Mouse (Mus musculus): ENCODE results near the gene Capn11.
A peak's percentile ranks its signal among the peaks of the same experiment; 100 is the strongest.

Gene Capn11

DNA sequence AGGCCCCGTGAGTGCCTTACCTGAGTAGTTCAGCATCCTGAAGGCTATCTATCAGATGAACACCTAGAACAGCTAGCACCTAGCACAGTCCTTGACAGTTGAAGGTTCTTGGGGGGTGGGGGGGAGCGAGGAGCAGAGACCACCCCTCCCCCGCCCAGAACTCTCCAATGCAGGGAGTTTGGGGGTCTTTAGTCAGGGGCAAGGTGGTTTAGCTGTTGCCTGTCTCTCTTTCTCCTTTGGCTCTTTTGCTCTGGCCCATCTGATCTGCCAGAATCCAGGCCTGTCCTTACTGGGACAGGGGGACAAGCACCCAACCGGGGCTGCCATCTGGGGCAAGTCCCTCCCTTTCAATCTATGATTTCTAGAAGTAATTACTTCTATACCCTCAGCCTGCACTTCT, at the start of gene Capn11:
Gene Capn11, minus strand, starts transcription at position 101 of the 400 bp plus-strand sequence.
- no peak for DNase-seq (ENCODE audit: low spot score in 2 of 2)

DNA sequence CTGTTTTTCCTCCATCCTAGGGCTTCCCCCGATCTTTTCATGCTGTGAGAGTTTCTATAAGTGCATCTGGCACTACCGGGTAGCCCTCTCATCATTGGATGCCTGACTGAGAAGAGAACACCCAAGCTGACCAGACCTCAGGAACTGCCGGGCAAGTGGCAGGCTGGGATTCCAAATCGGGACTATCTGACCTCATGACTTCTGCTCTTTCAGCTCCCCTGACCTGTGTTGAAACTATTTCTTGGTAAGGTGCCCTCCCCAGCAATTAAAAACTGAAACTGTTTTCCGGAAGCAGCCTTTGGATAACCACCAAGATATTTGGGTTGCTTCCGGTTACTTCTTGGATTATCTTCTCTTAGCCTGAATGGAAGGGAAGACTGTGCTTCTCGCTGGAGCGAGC, 49.1 kb upstream of the Capn11 start:
- DNase-seq (ENCODE audit: low spot score in 2 of 2) = no peak

DNA sequence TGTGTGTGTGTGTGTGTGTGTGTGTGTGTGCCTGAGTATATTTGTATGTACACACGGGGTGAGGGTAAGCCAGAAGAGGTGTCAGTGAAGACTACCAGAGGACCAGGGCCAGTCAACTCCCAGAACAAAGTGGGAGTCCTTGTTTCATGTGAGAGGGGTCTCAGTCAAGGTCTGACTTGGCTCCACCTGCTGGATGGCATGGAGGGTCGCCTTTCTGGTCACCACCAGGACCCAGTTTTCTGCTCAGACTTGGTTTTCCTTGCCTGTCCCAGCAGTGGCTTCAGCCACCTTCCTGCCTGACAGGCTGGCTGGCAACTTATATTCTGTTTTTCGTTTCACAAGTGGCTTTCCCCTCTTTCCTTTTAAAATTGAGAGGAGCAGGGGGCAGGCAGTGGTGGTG, 48.3 kb upstream of the Capn11 start:
- DNase-seq (ENCODE audit: low spot score in 2 of 2) = no peak

DNA sequence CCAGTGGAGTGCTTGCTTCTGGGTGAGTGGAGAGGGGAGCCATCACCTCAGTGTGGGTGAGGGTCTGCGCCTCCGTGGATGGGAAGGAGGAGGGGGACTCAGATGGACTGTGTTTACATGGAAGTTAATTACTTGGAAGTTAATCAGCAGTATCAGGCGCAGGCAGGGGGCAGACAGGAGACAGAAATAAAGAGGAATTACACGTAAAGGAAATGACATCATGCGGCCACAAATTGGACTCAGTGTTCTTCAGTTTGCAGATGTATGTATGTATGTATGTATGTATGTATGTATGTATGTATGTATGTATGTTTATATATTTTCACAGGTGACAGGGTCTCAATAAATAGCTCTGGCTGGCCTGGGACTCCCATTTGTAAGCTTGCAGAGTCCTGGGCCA, 47.7 kb upstream of the Capn11 start:
- no peak for DNase-seq (ENCODE audit: low spot score in 2 of 2)

DNA sequence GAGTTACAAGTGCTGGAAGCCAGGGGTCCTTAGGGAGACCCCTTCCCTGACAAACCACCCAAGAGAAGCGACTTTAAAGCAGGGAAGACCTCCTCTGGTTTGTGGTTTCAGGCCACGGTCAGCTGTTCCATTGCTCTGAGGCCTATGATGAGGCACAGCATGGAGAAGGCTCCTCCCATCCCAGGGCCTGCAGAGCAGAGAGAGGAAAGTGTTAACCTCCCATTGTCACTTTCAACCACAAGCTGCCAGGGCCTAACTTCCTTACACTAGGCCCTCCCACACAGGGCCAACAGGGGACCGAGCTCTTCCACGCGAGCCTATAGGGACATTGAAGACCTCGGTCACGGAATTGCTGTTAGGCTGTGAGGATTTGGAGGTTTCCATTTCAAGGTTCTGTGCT, 44.1 kb upstream of the Capn11 start:
- peak; percentile 53 to 68 for DNase-seq (ENCODE audit: low spot score in 2 of 2)

DNA sequence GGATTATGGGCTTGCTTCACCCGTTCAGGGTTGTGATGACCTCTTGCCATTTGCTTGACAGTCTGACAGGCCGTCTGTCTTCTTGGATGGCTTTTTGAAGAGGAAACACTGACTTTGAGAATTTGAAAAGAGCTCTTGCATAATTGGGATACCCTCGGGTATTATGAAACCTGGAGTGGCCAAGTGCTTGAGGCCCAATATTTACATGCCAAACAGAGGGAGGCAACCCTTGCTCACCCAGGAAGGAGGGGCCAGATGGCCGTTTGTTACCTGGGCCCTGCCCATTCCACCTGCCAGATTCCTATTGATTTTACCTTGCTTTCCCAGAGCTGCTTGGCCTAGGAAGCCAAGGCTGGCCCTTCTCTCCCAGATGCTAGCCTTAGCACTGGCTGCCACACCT, 43.1 kb upstream of the Capn11 start:
- no peak for DNase-seq (ENCODE audit: low spot score in 2 of 2)

DNA sequence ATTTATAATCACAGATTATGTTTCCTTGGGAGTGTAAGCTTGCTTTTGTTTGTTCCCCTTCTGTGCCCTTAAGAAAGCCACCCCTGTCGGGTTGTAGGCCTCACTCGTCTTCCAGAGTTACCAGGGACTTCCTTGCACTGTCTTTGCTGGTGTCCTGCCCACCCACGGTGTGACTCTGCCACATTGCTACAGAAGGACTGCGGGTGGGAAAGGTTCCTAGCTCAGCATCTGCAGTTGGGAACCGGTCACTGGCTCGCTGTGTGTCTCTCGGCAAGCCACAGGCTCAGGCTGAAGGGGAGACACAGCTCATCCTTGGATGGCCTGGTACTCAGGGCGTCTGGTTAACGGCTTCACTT, 42.1 kb upstream of the Capn11 start:
- DNase-seq (ENCODE audit: low spot score in 2 of 2) = no peak

DNA sequence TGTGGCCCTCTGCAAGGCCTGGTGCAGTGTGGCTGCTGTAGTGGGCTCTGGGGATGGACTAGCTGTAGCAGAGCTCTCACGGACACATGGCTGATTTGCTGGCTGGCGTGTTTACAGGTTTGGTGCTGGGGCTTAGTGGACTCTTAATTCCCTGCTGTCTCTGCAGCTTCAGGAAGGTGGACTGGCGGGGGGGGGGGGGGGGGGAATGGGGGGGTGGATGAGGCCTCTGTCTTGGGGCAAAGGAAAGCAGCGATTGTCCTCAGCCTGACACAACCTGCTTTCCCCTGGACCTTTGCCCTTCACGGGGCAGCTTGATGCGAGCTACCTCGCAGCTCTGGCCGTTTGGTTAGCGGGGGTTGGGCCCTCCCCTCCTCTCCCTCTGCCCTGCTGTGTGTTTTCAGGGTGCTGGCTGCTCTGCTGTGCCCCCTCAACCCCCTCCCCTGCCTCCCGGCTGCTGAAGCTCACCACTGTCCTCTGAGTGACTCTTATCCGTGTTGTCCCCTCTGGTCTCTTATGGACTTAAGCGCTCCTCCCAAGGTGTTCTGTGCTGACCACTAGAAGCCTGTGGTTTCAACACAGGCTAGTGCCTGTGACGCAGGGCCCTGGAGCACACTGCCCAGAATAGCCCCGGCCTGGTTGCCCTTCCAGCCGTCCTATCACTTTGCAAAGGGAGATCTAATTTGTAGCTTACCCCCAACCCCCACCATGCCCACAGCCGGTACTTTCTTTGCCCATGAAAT, 41.5 kb upstream of the Capn11 start:
- no peak for DNase-seq (ENCODE audit: low spot score in 2 of 2)

DNA sequence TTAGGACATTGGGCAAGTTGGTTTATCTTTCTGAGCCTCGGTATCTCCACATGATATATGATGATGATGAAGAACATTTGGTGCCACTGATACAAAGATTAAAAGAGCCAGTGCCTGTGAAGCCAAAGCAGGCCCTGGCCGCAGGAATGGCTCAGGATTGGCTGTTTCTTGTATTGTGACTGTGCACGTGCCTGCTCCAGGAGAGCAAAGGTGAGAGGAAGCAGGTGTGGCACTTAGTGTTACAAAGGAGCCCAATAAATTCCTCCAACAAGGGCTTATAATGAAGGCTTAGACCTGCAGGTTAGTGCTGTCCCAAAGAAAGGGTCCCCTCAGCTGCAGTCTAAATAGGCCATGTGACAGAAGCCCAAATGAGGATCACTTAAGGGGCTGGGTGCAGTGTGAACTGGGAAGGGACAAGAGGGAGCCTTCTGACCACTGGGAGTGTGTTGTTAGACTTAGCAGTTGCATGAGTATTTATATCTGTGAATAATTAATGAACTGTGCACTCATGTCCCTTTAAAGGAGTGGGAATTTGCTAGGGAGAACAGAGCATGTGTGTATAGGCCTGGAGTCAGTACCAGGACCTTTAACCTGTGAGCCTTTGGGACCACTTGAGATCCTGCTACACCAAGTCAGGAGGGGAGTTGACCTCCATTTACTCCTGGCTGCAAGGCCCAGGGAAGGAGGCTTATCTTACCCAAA, 40.1 kb upstream of the Capn11 start:
- no peak for DNase-seq (ENCODE audit: low spot score in 2 of 2)

DNA sequence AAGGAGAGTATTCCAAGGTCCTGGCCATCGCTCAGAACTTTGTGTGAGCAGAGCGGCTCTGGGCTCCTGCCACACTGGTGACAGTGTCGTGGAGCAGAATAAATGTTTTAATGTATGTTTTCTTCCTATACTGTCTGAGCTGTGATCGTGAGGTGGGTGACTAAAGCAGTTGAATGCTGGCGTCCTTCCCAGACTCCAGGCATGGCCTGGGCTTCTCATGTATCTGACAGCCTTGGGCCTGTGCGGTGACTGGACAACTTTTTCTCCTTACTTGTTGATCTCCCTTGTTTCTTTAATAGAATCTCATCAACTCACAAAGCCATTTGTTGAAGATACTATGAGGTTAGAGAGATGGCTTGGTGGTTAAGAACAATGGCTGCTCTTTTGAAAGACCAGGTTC, 39.2 kb upstream of the Capn11 start:
- no peak for DNase-seq (ENCODE audit: low spot score in 2 of 2)

DNA sequence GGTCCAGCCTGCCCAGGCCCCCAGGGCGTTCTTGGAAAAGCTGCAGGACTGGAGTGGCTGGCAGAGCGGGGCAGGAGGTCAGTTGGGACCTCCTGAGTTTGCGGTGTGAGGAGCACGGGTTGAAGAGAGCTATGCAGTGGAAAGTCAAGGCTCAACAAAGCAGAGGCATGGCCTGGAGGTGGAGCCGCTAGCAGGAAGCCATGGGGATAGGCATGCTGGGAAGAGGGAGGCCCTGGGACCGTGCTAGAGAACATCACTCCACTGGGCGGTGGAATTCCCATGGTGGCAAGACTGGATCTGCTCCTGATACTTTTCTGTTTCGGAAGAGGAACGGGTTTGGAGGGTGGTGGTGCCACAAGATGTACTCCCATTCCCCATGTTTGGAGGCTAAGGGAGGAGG, 37.9 kb upstream of the Capn11 start:
- no peak for DNase-seq (ENCODE audit: low spot score in 2 of 2)

DNA sequence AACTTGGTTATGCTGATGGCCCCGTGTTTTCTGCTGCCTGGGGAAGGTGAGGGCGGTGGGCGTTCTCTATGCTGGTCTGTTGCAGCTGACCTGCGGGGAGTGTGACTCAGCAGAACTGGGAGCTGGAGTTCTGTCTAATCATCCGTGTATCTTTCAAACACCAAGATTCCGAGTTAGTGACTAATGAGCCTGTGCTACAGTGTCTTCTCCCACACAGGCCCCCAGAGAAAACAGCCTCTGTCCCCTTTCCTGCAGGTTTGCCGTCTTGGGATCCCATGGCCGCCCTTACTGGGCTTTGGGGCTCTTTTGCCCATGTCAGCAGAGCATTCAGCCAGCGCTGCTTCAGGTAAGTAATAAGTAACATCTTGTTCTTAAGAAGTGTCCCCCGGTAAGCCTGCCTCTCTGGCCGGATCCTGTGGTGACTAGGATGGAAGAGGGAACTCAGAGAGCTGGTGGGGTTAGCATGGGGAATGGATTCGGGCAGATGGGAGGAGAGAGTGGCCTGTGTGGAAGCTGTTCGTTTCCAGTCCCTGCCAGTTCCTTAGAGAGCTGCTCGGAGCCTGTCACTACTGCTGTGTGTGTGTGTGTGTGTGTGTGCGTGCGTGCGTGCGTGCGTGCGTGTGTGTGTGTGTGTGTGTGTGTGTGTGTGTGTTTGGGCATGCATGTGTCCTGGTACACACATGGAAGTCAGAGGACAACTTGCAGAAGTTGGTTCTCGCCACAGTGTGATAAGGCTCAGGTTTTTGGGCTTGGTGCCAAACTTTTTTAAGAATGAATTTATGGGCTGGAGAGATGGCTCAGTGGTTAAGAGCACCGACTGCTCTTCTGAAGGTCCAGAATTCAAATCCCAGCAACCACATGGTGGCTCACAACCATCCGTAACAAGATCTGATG, 36.3 kb upstream of the Capn11 start:
- peak in 1 of 2 experiments; percentile 14 for DNase-seq (ENCODE audit: low spot score in 2 of 2)

DNA sequence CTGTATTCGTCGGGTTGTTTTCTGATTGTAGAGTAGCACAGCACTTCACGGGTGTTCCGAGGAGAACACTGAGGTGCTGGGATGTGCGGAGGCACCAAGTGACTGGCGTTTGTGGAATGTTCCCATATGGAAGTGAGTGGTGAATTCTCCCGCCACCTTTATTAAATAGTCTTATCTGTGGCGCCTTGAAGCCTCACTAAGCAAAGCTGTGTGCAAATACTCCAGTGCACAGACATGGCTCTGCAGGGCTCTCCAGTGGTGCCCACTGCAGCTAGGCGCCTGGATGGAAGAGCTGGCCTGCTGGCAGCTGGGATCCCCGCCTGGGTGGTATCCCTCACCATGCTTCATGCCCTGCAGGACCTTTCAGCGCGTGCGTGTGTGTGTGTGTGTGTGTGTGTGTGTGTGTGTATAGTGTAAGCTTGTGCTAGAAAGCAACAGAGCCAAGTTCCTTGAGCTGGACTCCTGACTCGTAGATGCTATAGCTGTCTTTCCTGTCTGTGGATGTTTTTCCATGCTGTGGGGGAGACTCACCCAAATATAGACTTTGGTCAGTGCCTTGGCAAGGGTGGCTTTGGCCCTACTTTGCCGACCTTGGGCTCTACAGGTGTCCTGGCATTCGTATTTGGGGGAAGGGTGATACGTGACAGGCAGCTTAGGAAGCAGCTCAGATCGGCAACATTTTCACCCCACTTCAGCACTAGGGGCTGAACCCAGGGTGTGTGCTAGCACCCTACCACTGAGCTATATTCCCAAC, 34.9 kb upstream of the Capn11 start:
- no peak for DNase-seq (ENCODE audit: low spot score in 2 of 2)

DNA sequence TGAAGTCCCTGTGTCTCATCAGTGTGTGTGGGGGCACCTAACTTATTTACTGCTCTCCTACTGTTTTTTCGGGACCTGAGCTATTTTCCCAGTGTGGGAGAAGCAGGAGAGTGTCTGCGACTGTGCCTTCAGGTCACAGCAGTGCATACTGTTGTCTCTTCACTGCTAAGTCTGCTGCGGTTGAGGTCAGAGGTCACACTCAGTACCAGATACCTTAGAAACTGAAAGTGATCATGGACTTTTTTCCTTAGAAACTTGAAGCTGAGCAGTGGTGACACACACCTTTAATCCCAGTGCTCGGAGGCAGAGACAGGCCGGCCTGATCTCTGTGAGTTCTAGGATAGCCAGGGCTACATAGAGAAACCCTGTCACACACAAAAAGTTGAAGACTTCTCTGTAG, 33.0 kb upstream of the Capn11 start:
- no peak for DNase-seq (ENCODE audit: low spot score in 2 of 2)

DNA sequence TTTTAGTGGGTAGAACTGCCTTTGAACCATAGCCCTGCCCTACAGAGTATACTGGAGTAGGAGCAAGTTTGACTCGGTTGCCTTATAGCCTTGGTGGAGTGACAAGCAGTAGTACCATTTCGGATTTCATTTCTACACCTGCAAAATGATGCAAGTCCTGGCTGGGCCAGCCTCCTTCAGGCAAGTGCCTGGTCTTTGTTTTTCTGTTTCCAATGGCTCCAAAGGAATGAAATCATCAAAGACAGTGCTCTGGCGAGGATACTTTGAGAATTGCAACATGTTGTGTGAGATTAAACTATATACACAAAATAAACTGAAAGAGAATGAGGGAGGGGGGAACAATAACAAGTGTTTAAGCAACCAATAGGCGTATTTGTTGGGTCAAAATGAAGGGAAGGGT, 30.9 kb upstream of the Capn11 start:
- no peak for DNase-seq (ENCODE audit: low spot score in 2 of 2)

DNA sequence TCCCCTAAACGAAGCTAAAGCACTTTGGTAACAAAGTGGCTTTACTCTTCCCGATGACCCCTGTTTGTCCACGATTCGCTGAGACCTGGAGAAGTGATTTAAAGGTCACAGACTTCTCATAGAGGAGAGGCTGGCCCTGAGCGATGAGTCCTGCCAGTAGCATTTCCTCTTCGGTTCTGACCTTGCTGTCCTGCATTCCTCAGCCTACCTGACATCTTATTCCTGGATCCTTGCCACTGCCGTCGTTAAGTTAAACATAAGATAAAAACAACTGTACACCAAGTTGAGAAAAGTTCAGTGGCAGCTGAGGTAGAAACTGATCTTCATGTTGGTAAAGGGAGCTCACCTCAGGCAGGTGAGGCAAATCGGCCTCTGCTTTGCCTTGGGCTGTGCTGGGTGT, 30.0 kb upstream of the Capn11 start:
- DNase-seq (ENCODE audit: low spot score in 2 of 2) = no peak

DNA sequence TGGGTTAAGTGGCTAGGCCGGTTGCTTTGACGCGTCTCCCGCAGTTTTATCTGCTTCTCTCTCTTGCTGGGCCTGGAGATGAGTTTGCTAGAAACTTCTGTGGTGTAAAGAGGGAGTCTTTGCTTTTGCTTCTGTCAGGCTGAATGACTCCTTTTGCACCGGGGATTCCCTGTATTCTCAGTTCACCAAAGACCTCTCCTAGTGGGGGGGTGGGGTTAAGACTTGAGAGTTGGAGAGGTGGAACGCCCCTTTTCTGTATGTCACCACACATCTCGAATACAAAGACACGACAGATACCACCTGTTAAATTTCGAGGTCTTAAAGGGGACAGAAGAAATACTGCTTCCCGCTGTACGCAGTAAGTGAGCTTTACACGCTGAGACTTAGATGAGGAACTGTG, 27.6 kb upstream of the Capn11 start, which contains the start of gene Tmem63b:
Gene Tmem63b, minus strand, starts transcription at position 190 of the 400 bp plus-strand sequence.
- DNase-seq (ENCODE audit: low spot score in 2 of 2) = peak; percentile 49 to 52

DNA sequence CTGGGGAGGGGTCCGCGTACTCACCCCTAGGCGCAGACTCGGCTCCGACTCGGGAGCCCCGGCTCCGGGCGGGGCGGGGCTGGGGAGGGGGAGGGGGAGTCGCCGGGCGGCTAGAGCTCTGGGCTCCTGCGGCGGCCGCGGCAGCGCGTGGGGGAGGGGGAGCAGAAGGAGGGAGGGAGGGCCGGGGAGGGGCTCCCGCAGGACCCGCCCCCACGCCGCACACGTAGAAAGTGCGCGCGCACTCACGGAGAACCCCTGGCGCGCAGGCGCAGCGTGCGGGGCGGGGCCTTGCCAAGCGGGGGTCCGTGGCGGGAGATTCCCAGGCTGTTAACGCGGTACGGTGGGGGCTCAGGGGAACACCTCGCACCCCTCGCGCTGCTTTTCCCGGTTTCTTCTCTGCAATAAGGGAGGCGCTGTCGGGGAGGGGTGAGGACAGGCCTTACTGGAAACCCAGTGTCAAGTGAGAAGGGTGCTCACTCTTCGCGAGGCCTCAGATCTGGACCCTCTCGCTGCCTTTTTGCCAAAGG, 27.0 kb upstream of the Capn11 start, which contains the start of gene Mrpl14:
Gene Mrpl14, plus strand, starts transcription at position 230 of the 527 bp plus-strand sequence.
- peak; percentile 83 to 88 for DNase-seq (ENCODE audit: low spot score in 2 of 2)

DNA sequence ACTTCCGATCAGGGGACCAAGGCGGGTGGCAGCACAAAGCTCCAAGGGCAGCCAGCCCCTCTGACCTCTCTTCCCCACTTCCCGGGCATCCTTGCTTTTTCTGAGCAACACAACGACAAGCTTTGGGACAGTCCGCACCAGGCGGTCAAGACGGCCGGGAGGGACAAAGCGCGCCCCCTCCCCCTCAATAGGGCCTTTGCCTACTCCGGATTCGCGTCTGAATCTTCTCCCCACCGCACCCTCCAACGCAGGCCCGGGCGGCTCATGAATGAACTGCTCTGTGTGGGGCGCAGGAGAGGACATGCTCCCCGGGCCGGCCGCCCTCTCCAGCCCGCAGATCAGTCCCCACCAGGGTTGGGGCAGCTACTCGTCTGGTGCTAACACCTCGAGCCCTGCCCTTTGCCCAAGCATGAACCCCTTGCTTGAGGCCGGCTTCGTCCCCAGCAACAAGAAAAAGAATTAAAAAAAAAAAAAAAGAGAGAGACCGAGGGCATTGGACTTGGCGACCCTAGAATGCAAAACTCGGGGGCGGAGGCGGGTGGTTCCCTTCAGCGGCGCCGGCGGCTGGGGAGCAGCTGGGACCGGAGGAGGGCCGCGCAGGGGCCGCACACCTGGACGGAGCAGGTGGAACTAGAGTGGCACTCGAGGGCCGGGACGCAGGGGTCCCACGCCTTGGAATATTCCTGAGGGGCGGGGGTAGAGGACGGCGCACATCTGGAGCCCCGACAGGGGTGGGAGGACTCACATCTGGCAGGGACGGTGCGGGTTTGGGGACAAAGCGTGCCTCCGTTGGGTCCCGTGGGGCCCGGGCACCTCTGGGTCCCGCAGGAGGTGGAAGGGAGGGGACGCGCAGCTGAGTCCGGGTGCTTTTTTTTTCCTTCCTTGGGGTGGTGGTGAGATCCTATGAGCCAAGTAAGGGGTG, 26.3 kb upstream of the Capn11 start:
- peak; percentile 21 to 30 for DNase-seq (ENCODE audit: low spot score in 2 of 2)

DNA sequence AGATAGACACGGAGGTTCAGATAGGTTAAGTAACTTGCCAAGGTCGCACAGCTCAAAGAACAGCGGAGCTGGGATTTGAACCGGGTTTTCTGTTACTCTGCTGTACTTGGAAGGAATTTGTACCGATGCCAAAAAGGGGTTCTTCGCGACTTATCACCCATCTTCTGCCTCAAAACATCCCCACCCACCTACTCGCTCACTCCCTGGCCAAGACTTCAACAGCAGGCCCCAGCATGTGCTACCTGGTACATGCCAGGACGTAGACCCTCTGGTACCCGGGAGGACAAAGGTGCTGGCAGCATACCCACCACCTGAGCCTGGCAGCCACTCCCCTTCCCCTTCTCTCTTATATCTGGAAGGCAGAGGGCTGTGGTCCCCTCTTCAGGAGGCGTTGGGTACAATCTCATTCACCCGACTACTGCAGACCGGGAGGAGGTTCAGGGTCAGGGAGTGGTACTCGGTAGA, 25.6 kb upstream of the Capn11 start:
- no peak for DNase-seq (ENCODE audit: low spot score in 2 of 2)

Data from natural killer cell, adult 2 months (primary cell).